Mouse (Mus musculus) forebrain, embryonic 16.5 days (tissue): ENCODE results near the gene Ifnk. TPM values are rescaled to one million over a fixed set of nuclear protein-coding genes. Genes with fewer than 3 reads are reported as not detected.

Source experiments
- ATAC-seq: fragments of 200-750 bp; cut with Nextera tagmentation; 2 replicates; pipeline ENCODE4 v1.8.0; 2017; ENCODE audit warnings: mild to moderate bottlenecking, moderate library complexity
- H3K27ac ChIP-seq: fragments of 300-500 bp; sonication (generic); 2 replicates; pipeline ENCODE4 v1.5.1; 2014; ENCODE audit warnings: low read length, control low read depth
- H3K27me3 ChIP-seq: fragments of 300-500 bp; sonication (generic); replicated peaks from 2 replicates; pipeline ENCODE4 v1.6.1; 2014; ENCODE audit warnings: low read length; ENCODE audit not compliant: control insufficient read depth, insufficient read depth
- H3K36me3 ChIP-seq: fragments of 300-500 bp; sonication (generic); 2 replicates; pipeline ENCODE4 v1.6.1; 2014; ENCODE audit not compliant: control insufficient read depth, insufficient read depth
- H3K4me1 ChIP-seq: fragments of 300-500 bp; sonication (generic); replicated peaks from 2 replicates; pipeline ENCODE4 v1.6.1; 2014; ENCODE audit warnings: low read length; ENCODE audit not compliant: control insufficient read depth, insufficient read depth
- H3K4me2 ChIP-seq: fragments of 300-500 bp; sonication (generic); 2 replicates; pipeline ENCODE4 v1.6.1; 2014; ENCODE audit warnings: mild to moderate bottlenecking, low read length, control low read depth
- H3K4me3 ChIP-seq: fragments of 300-500 bp; sonication (generic); replicated peaks from 2 replicates; pipeline ENCODE4 v1.5.1; 2014; ENCODE audit warnings: mild to moderate bottlenecking, low read length, control low read depth
- H3K9ac ChIP-seq: fragments of 300-500 bp; sonication (generic); replicated peaks from 2 replicates; pipeline ENCODE4 v1.6.1; 2014; ENCODE audit warnings: low read depth, low read length, control low read depth
- H3K9me3 ChIP-seq: fragments of 300-500 bp; sonication (generic); 2 replicates; pipeline ENCODE4 v1.6.1; 2016; ENCODE audit warnings: low read length; ENCODE audit not compliant: control insufficient read depth
- WGBS: fragments of 180-500 bp; shearing (Covaris S2); extraction: QIAGEN DNeasy Blood & Tissue Kit; methylation state at CpG from one replicate; pipeline ENCODE4 v1.1.7; 2014; 5-methylcytosine and 5-hydroxymethylcytosine counted together
- polyA plus RNA-seq: library from polyadenylated mRNA; unstranded; fragments of >200 nt; fragmentation: Nextera tagmentation; extraction: Ambion mirVana; gene quantifications from 2 replicates; pipeline ENCODE4 v1.2.1, GENCODE M21; 2015

Ifnk gene
- polyA plus RNA-seq, 1 experiment from 2014 or later = 0.27 TPM

GRCm38 (mm10) chr4:35150706-35151105 is 1.1 kb upstream of the Ifnk start:
- Histone ChIP-seq H3K27ac (no peak overlapping the region), H3K36me3 (no peaks in the 10 kb centered on the region), H3K4me3 (no peak overlapping the region), H3K4me1 (peaks cover 3% of the 10 kb centered on the region; the same call in 1 of the 2 replicates), H3K4me2 (no peak overlapping the region), H3K9me3 (no peaks in the 10 kb centered on the region), H3K9ac (no peak overlapping the region), H3K27me3 (no peaks in the 10 kb centered on the region)
- 84% methylated on average over 3 of the region's 3 CpGs for WGBS
- ATAC-seq = no peak

GRCm38 (mm10) chr4:35154051-35154450 is 2.2 kb downstream of the Ifnk start:
- no peaks in the 10 kb centered on the region for H3K9me3 ChIP-seq
- no peak overlapping the region for H3K4me2 ChIP-seq
- 48% methylated on average over 3 of the region's 3 CpGs for WGBS
- 0 out of 2 replicates have a peak, but pooled peaks cover 2% of the 10 kb centered on the region for H3K27me3 ChIP-seq
- no peaks in the 10 kb centered on the region for H3K36me3 ChIP-seq
- no peak for ATAC-seq
- H3K4me3 ChIP-seq = no peak overlapping the region
- H3K4me1 ChIP-seq = peaks cover 14% of the 10 kb centered on the region
- no peak overlapping the region for H3K9ac ChIP-seq
- no peak overlapping the region for H3K27ac ChIP-seq

GRCm38 (mm10) chr4:35155132-35155922 is 3.5 kb downstream of the Ifnk start:
- Histone ChIP-seq H3K4me3 (peak overlapping the region; percentile 55), H3K27me3 (0 out of 2 replicates have a peak, but pooled peaks cover 2% of the 10 kb centered on the region), H3K4me2 (peak overlapping the region; percentile 86), H3K36me3 (no peaks in the 10 kb centered on the region), H3K9me3 (no peaks in the 10 kb centered on the region), H3K9ac (peak overlapping the region; percentile 60), H3K27ac (no peak overlapping the region), H3K4me1 (peaks cover 14% of the 10 kb centered on the region)
- ATAC-seq = no peak
- WGBS = 27% methylated on average over 20 of the region's 20 CpGs

- under 1% methylated on average over 26 of the region's 26 CpGs for WGBS
- ATAC-seq = peak; percentile 73
Observed at GRCm38 (mm10) chr4:35156149-35156611, 4.3 kb downstream of the Ifnk start.

GRCm38 (mm10) chr4:35156751-35157611 is 5.1 kb downstream of the Ifnk start, which contains the start of gene Mob3b:
Mob3b (minus strand) TSS chr4:35157484.
- H3K27me3 ChIP-seq = 0 out of 2 replicates have a peak, but pooled peaks cover 2% of the 10 kb centered on the region
- H3K4me1 ChIP-seq = peaks cover 14% of the 10 kb centered on the region
- H3K9me3 ChIP-seq = no peaks in the 10 kb centered on the region
- H3K4me3 ChIP-seq = peak within 1 kb of the TSS; percentile 55
- peak; percentile 92 for ATAC-seq
- H3K36me3 ChIP-seq = no peaks in the 10 kb centered on the region
- H3K4me2 ChIP-seq = peak within 1 kb of the TSS; percentile 86
- H3K9ac ChIP-seq = peak within 1 kb of the TSS; percentile 60
- no peak within 1 kb of the TSS; the same call in 1 of the 2 replicates for H3K27ac ChIP-seq
- WGBS = under 1% methylated on average over 50 of the region's 50 CpGs

More at GRCm38 (mm10) chr4:35156149-35156611, 4.3 kb downstream of the Ifnk start:
- Histone ChIP-seq H3K4me2 (peak overlapping the region; percentile 86), H3K36me3 (no peaks in the 10 kb centered on the region), H3K9me3 (no peaks in the 10 kb centered on the region), H3K27ac (no peak overlapping the region; the same call in 1 of the 2 replicates), H3K9ac (peak overlapping the region; percentile 60), H3K4me1 (peaks cover 14% of the 10 kb centered on the region), H3K27me3 (0 out of 2 replicates have a peak, but pooled peaks cover 2% of the 10 kb centered on the region), H3K4me3 (peak overlapping the region; percentile 55)

- no peak for ATAC-seq
- Histone ChIP-seq H3K4me1 (peaks cover 14% of the 10 kb centered on the region), H3K9me3 (no peaks in the 10 kb centered on the region), H3K27me3 (0 out of 2 replicates have a peak, but pooled peaks cover 2% of the 10 kb centered on the region), H3K4me3 (no peak overlapping the region), H3K9ac (no peak overlapping the region), H3K4me2 (no peak overlapping the region), H3K27ac (no peak overlapping the region), H3K36me3 (no peaks in the 10 kb centered on the region)
- WGBS = 68% methylated on average over 11 of the region's 11 CpGs
Observed at GRCm38 (mm10) chr4:35157815-35158214, 6.0 kb downstream of the Ifnk start.

- no peak overlapping the region for H3K27ac ChIP-seq
- H3K9ac ChIP-seq = no peak overlapping the region
- H3K36me3 ChIP-seq = no peaks in the 10 kb centered on the region
- peaks cover 7% of the 10 kb centered on the region; the same call in 1 of the 2 replicates for H3K4me1 ChIP-seq
- H3K9me3 ChIP-seq = no peaks in the 10 kb centered on the region
- H3K27me3 ChIP-seq = no peaks in the 10 kb centered on the region
- no peak for ATAC-seq
- H3K4me2 ChIP-seq = no peak overlapping the region
- WGBS = 90% methylated on average over 2 of the region's 2 CpGs
- no peak overlapping the region for H3K4me3 ChIP-seq
Observed at GRCm38 (mm10) chr4:35165275-35165674, 13.4 kb downstream of the Ifnk start.

GRCm38 (mm10) chr4:35165947-35166346 is 14.1 kb downstream of the Ifnk start:
- 88% methylated on average over 3 of the region's 3 CpGs for WGBS
- no peaks in the 10 kb centered on the region for H3K27me3 ChIP-seq
- H3K4me1 ChIP-seq = peaks cover 7% of the 10 kb centered on the region; the same call in 1 of the 2 replicates
- H3K36me3 ChIP-seq = no peaks in the 10 kb centered on the region
- ATAC-seq = no peak
- no peak overlapping the region for H3K4me3 ChIP-seq
- no peak overlapping the region for H3K4me2 ChIP-seq
- H3K27ac ChIP-seq = no peak overlapping the region
- H3K9ac ChIP-seq = no peak overlapping the region
- H3K9me3 ChIP-seq = no peaks in the 10 kb centered on the region

- no peak overlapping the region for H3K4me3 ChIP-seq
- 86% methylated on average over 5 of the region's 5 CpGs for WGBS
- no peaks in the 10 kb centered on the region for H3K9me3 ChIP-seq
- ATAC-seq = no peak
- no peak overlapping the region for H3K4me2 ChIP-seq
- no peak overlapping the region for H3K27ac ChIP-seq
- no peak overlapping the region for H3K9ac ChIP-seq
- peaks cover 7% of the 10 kb centered on the region; the same call in 1 of the 2 replicates for H3K4me1 ChIP-seq
- no peaks in the 10 kb centered on the region for H3K27me3 ChIP-seq
- no peaks in the 10 kb centered on the region for H3K36me3 ChIP-seq
Observed at GRCm38 (mm10) chr4:35167855-35168254, 16.0 kb downstream of the Ifnk start.
